Mouse (Mus musculus): Measurements from ENCODE around the gene Pitpnm2. TPM values are rescaled to one million over a fixed set of nuclear protein-coding genes. Genes with fewer than 3 reads are reported as not detected.

The Pitpnm2 gene
- 10.2 TPM for polyA plus RNA-seq (2017; shearing (Covaris generic))

GRCm38 (mm10) chr5:124249614-124250591 is at the start of gene Pitpnm2:
Pitpnm2 (minus strand) TSS chr5:124249760.

GRCm38 (mm10) chr5:124115990-124116845 is 133.3 kb downstream of the Pitpnm2 start, which contains the start of gene Arl6ip4:
Arl6ip4 (plus strand) TSS chr5:124116089.

DNA sequence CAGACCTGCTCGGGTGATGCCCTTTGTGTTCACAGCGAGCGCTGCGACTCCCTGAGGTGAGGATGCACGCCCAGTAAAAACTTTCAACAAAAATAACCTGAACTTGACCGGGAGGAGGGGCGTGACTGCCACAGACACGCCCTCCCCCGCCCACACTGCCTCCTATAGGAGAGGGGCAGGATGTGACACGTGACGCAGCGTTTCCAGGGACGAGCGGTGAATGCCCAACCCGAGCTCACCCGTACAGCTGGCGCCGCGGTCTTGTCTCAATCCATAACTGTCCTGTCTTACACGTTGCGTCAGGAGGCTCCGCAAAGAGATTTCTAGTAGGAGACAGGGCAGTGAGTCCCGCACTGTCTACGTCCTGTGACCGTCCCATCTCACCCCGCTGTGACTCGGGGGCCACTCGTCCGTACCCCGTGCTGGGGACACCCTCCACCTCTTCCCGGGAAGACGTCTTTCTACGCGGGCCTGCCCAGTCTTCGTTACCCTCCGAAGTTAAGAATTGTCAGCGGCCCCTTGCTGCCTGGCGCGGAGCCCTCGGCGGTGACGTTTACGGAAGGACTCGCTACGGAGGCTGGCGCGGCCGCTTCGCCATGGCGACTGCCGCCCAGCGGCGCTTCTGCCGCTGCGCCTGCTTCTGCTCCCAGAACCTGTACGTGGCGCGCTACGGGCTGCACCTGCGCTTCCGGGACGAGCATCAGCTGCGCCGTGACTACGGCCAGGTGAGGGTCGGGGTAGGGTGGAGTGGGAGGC is 137.6 kb downstream of the Pitpnm2 start, which contains the start of gene Ogfod2:
TSS of gene Ogfod2 (plus strand) at position 556 of the 756 bp plus-strand sequence.

GRCm38 (mm10) chr5:124095596-124096232 is 153.8 kb downstream of the Pitpnm2 start, which contains the start of gene Abcb9:
Abcb9 (minus strand) TSS chr5:124095798.

Other genes with a start within 250 kb of the Pitpnm2 start
- gene Vps37b, start 217.5 kb downstream of the Pitpnm2 start, polyA plus RNA-seq (2017; shearing (Covaris generic)) = 61.5 TPM
- 57.8 TPM for gene Abcb9, start 154.0 kb downstream of the Pitpnm2 start, polyA plus RNA-seq (2017; shearing (Covaris generic))
- gene Ogfod2, start 137.5 kb downstream of the Pitpnm2 start, polyA plus RNA-seq (2017; shearing (Covaris generic)) = 26.9 TPM
- 114 TPM for gene Arl6ip4, start 133.7 kb downstream of the Pitpnm2 start, polyA plus RNA-seq (2017; shearing (Covaris generic))
- gene Mphosph9, start 78.2 kb upstream of the Pitpnm2 start, polyA plus RNA-seq (2017; shearing (Covaris generic)) = 26.7 TPM
- 13.4 TPM for gene 2810006K23Rik, start 78.3 kb upstream of the Pitpnm2 start, polyA plus RNA-seq (2017; shearing (Covaris generic))
- gene Cdk2ap1, start 113.3 kb upstream of the Pitpnm2 start, polyA plus RNA-seq (2017; shearing (Covaris generic)) = 6.0 TPM
- gene Sbno1, start 176.2 kb upstream of the Pitpnm2 start, polyA plus RNA-seq (2017; shearing (Covaris generic)) = 129 TPM
- gene Kmt5a, start 190.2 kb upstream of the Pitpnm2 start, polyA plus RNA-seq (2017; shearing (Covaris generic)) = 8.8 TPM
- gene Rilpl2, start 228.6 kb upstream of the Pitpnm2 start, polyA plus RNA-seq (2017; shearing (Covaris generic)) = 91.0 TPM
- 8.6 TPM for gene Snrnp35, start 233.4 kb upstream of the Pitpnm2 start, polyA plus RNA-seq (2017; shearing (Covaris generic))